Mouse (Mus musculus) thymus, postnatal 36 days (tissue): Measurements from ENCODE around the gene D930007J09Rik.
A peak's percentile ranks its signal among the peaks of the same experiment; 100 is the strongest.

ENCODE experiments used
- DNase-seq, 2 experiments: peaks; one replicate each; pipeline ENCODE4 v3.0.0; 2022; ENCODE audit warnings: mixed read lengths in 2 of 2

Gene D930007J09Rik

GRCm38 (mm10) chr13:32802259-32803081 lies at the start of gene D930007J09Rik:
TSS of gene D930007J09Rik (minus strand) at chr13:32802849.
- DNase-seq, result peak; percentile 38 to 63

- DNase-seq, result peak; percentile 15 to 22
Observed at GRCm38 (mm10) chr13:32851967-32852366, 49.3 kb upstream of the D930007J09Rik start.

GRCm38 (mm10) chr13:32850668-32851404 lies 48.2 kb upstream of the D930007J09Rik start, which contains the start of gene Serpinb1a:
TSS of gene Serpinb1a (minus strand) at chr13:32851185.
- DNase-seq, result peak in 1 of 2 experiments; percentile 23

- no peak for DNase-seq
Observed at GRCm38 (mm10) chr13:32850156-32850555, 47.5 kb upstream of the D930007J09Rik start.

GRCm38 (mm10) chr13:32849531-32850123 lies 47.0 kb upstream of the D930007J09Rik start:
- no peak for DNase-seq

GRCm38 (mm10) chr13:32849092-32849491 lies 46.4 kb upstream of the D930007J09Rik start:
- DNase-seq, result no peak

GRCm38 (mm10) chr13:32846221-32846620 lies 43.6 kb upstream of the D930007J09Rik start:
- no peak for DNase-seq

GRCm38 (mm10) chr13:32841349-32841748 lies 38.7 kb upstream of the D930007J09Rik start:
- no peak for DNase-seq

GRCm38 (mm10) chr13:32839314-32839713 lies 36.7 kb upstream of the D930007J09Rik start:
- DNase-seq, result no peak

GRCm38 (mm10) chr13:32834513-32834912 lies 31.9 kb upstream of the D930007J09Rik start:
- no peak for DNase-seq

- DNase-seq, result no peak
Observed at GRCm38 (mm10) chr13:32833237-32833636, 30.6 kb upstream of the D930007J09Rik start.

GRCm38 (mm10) chr13:32832776-32833175 lies 30.1 kb upstream of the D930007J09Rik start:
- DNase-seq, result no peak

GRCm38 (mm10) chr13:32831505-32832273 lies 29.0 kb upstream of the D930007J09Rik start:
- no peak for DNase-seq

- DNase-seq, result no peak
Observed at GRCm38 (mm10) chr13:32828886-32829285, 26.2 kb upstream of the D930007J09Rik start.

- peak; percentile 62 to 69 for DNase-seq
Observed at GRCm38 (mm10) chr13:32827951-32828350, 25.3 kb upstream of the D930007J09Rik start.

GRCm38 (mm10) chr13:32827111-32827822 lies 24.6 kb upstream of the D930007J09Rik start:
- DNase-seq, result no peak

GRCm38 (mm10) chr13:32825546-32825945 lies 22.9 kb upstream of the D930007J09Rik start:
- no peak for DNase-seq

- DNase-seq, result no peak
Observed at GRCm38 (mm10) chr13:32824377-32825330, 22.0 kb upstream of the D930007J09Rik start.

- no peak for DNase-seq
Observed at GRCm38 (mm10) chr13:32823126-32823525, 20.5 kb upstream of the D930007J09Rik start.

GRCm38 (mm10) chr13:32821671-32822070 lies 19.0 kb upstream of the D930007J09Rik start:
- DNase-seq, result no peak

- no peak for DNase-seq
Observed at GRCm38 (mm10) chr13:32819926-32820325, 17.3 kb upstream of the D930007J09Rik start.
